In the genomic region with DNA sequence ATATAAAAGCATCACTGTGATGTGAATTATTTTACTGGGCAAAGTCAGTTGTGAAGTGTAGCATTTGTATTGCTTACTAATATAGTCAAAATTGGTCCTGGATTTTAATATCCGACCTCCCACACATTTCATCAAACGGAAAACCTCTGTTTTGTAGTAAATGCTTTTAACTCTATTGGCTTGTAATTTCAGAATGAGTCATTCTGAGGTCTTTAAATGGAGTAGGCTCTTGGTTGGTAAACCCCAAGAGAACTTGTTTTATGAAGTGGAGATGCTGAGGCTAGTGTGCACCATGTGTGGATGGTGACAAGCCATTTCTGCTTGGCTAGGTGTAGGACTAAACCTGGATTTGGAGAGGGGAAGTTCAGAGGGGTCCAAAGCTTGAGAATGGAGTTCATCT, we compare ENCODE assay signal across 29 mouse cellular contexts. TPM values are rescaled to one million over a fixed set of nuclear protein-coding genes. Genes with fewer than 3 reads are reported as not detected.
"Had no signal": no experiment of that assay in that cellular context is flagged by ENCODE, and none has a peak within 500 bp of the region (broad histone marks: within the 10 kb centered on the region; RNA-seq: fewer than 3 reads in every experiment).

No protein-coding gene starts in this region.

- H3K27me3 ChIP-seq: embryonic facial prominence, embryonic 12.5 days; embryonic facial prominence, embryonic 13.5 days; embryonic facial prominence, embryonic 15.5 days; forebrain, embryonic 12.5 days; forebrain, embryonic 13.5 days; forebrain, embryonic 15.5 days had no signal

- H3K9me3 ChIP-seq: embryonic facial prominence, embryonic 10.5 days; embryonic facial prominence, embryonic 12.5 days; embryonic facial prominence, embryonic 13.5 days; embryonic facial prominence, embryonic 15.5 days; forebrain, embryonic 10.5 days; forebrain, embryonic 12.5 days; forebrain, embryonic 13.5 days; forebrain, embryonic 15.5 days; heart, embryonic 10.5 days had no signal

- H3K4me2 ChIP-seq: embryonic facial prominence, embryonic 12.5 days; embryonic facial prominence, embryonic 13.5 days; embryonic facial prominence, embryonic 15.5 days; forebrain, embryonic 12.5 days; forebrain, embryonic 13.5 days; forebrain, embryonic 15.5 days; heart, embryonic 11.5 days had no signal

- DNase-seq: cerebellum, adult 8-10 months; cerebellum, adult 9-10 months; cerebellum, adult 9-11 months; cerebellum, postnatal 10 days; cerebellum, postnatal 14 days; cerebellum, postnatal 25 days; cerebellum, postnatal 36 days; embryo, embryonic 11 days; forebrain, postnatal 0 days; gastrocnemius, adult 2 months; gastrocnemius, postnatal 10 days; gastrocnemius, postnatal 14 days; gastrocnemius, postnatal 25 days; gastrocnemius, postnatal 36 days; heart, adult 18-20 months; heart, adult 2 months had no signal

- H3K27ac ChIP-seq: embryonic facial prominence, embryonic 10.5 days; embryonic facial prominence, embryonic 12.5 days; embryonic facial prominence, embryonic 13.5 days; embryonic facial prominence, embryonic 15.5 days; forebrain, embryonic 10.5 days; forebrain, embryonic 12.5 days; forebrain, embryonic 13.5 days; forebrain, embryonic 15.5 days; gastrocnemius, adult 2 months; heart, adult 2 months; heart, embryonic 10.5 days had no signal

- H3K36me3 ChIP-seq: heart, embryonic 10.5 days had no signal

- H3K9ac ChIP-seq: embryonic facial prominence, embryonic 12.5 days; embryonic facial prominence, embryonic 13.5 days; embryonic facial prominence, embryonic 15.5 days; forebrain, embryonic 12.5 days; forebrain, embryonic 13.5 days; forebrain, embryonic 15.5 days; forebrain, postnatal 0 days had no signal

- H3K4me3 ChIP-seq: embryonic facial prominence, embryonic 10.5 days; embryonic facial prominence, embryonic 12.5 days; embryonic facial prominence, embryonic 13.5 days; embryonic facial prominence, embryonic 15.5 days; erythroblast, embryonic 14.5 days; forebrain, embryonic 10.5 days; forebrain, embryonic 12.5 days; forebrain, embryonic 13.5 days; forebrain, embryonic 15.5 days; gastrocnemius, adult 2 months; heart, adult 2 months; heart, embryonic 10.5 days had no signal

RNA-seq across cellular contexts. Expression of a gene that starts 4.2 kb away (rescaled TPM):
- total RNA-seq: common myeloid progenitor, adult 5-6 weeks; granulocyte monocyte progenitor cell, adult 5-6 weeks had no signal
- polyA plus RNA-seq: erythroblast, embryonic 14.5 days had no signal
